Mouse (Mus musculus) lung, postnatal 0 days (tissue): Measurements from ENCODE around the gene Lyst.

ENCODE experiments used
- CTCF ChIP-seq: IDR thresholded peaks from 2 replicates; pipeline ENCODE4 v1.5.1; 2016; ENCODE audit warnings: antibody characterized with exemption, mild to moderate bottlenecking
- EP300 ChIP-seq: IDR thresholded peaks from 2 replicates; pipeline ENCODE4 v1.6.1; 2016; ENCODE audit warnings: antibody characterized with exemption, mild to moderate bottlenecking, control low read depth

DNA sequence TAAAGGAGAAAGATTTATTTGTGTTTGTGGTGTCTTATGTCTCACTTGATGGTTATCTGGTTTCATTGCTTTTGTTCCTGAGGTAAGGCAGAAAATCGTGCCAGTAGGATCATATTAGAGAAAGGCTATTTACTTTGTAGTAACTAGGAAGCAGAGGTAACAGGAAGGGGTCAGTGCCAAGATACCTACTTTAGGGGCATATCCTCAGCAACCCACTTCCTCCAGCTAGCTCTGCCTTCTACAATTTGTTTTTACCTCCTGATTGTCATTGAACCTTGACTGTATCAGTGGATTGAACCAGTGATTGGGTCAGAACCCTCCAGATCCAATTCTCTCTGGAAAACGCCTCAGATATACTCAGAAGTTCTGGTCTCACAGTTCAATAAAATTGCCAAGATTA is 19.5 kb downstream of the Lyst start:
- no peak for TF ChIP-seq CTCF
- TF ChIP-seq EP300: no peak
